Mouse (Mus musculus) heart, adult 2 months (tissue): Measurements from ENCODE around the gene Lsm6.

Experiments
- CTCF ChIP-seq: fragments of 200-600 bp; IDR thresholded peaks from 2 replicates; pipeline ENCODE4 v1.8.1; 2022; ENCODE audit warnings: antibody characterized with exemption, mild to moderate bottlenecking, moderate library complexity
- EP300 ChIP-seq: fragments of 200-500 bp; IDR thresholded peaks from 2 replicates; pipeline ENCODE4 v1.6.1; 2011; ENCODE audit warnings: low read depth, low read length, control low read depth; ENCODE audit not compliant: insufficient read depth
- POLR2A ChIP-seq: fragments of 200-500 bp; IDR thresholded peaks from 2 replicates; pipeline ENCODE4 v1.6.1; 2011; ENCODE audit warnings: mild to moderate bottlenecking, low read depth, low read length, control low read depth; ENCODE audit not compliant: insufficient read depth

- TF ChIP-seq CTCF (no peak), POLR2A (no peak), EP300 (no peak)
Measured at GRCm38 (mm10) chr8:78814743-78815142, 6.2 kb downstream of the Lsm6 start.
